Mouse (Mus musculus): ENCODE measurements around the gene Olfr635. TPM values are rescaled to one million over a fixed set of nuclear protein-coding genes. Genes with fewer than 3 reads are reported as not detected.
"Not testable (repeated sequence)": the region's sequence is repeated elsewhere in the genome, so short reads cannot be mapped to it uniquely, and the experiment has no call there.

Olfr635 gene
- total RNA-seq (2021) = under 1 TPM; 0.05 to 0.07 TPM
- long read RNA-seq, experiment 1 = 0 reads
- long read RNA-seq, experiment 2 = 0 reads

DNA sequence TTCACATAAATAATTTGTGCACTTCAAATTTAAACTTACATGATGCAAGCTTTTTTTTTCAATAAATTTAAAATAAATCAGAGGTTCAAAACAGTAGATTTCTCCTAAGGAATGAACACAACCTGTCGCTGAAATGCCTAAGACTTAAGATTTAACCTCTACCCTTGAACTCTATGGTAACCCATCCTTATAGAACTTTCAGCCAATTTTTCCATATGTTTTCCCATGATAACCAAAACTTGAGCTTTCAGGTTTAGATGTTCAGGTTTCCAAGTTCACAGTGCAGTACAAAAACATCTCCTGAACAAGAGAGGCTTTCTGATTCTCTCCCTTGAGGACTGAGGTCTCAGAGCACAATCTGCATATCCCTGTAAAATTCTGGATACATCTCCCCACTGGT, at the start of gene Olfr635:
TSS of gene Olfr635 (plus strand) at position 301 of the 400 bp plus-strand sequence.
- Histone ChIP-seq H3K27ac (no peak within 1 kb of the TSS), H3K4me3 (no peak within 1 kb of the TSS)
- no peak for TF ChIP-seq CTCF (conservative IDR thresholded peaks at IDR 0.05)
- no peak for DNase-seq (ENCODE audit: low spot score in 2 of 2)

DNA sequence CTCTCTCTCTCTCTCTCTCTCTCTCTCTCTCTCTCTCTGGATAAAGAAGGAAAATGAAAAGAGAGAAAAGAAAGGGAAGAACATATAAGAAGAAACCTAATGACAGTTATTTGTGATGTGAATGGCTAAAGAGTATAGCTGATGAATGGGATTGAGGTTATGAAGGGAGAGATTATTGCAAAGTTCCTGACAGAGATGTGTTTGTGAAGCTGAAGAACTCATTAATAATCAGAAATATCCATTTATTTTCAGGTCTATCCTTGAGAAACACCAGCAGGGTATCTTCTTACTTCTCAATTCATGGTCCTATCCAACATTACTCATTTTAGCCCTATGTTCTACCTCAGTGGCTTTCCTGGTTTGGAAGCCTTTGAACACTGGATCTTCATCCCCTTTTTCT, 42.4 kb upstream of the Olfr635 start, which contains the start of gene Olfr631:
TSS of gene Olfr631 (plus strand) at position 301 of the 400 bp plus-strand sequence.
- no peak within 1 kb of the TSS for H3K4me3 ChIP-seq
- no peak for TF ChIP-seq CTCF (conservative IDR thresholded peaks at IDR 0.05)
- no peak within 1 kb of the TSS for H3K27ac ChIP-seq
- DNase-seq (ENCODE audit: low spot score in 2 of 2) = no peak

DNA sequence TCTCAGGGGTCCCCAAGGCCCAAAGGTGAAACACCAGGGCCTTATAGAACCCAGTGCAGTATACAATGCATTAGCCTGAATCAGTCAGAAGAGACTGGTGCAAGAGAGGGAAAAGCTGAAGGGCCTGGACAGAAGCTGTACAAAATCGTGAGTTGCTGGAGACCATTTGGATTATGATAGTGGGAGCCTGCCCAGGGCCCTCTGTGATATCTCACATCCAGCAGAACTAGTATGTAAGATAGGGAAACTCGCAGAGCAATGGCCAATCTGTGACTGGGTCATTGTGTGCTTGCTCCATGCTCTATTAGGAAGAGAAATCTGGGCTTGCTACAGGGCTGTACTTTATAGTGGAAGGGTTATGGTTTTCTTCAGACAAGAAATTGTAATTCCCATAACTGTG, 36.7 kb upstream of the Olfr635 start, which contains the start of gene Olfr632:
TSS of gene Olfr632 (plus strand) at position 84 of the 400 bp plus-strand sequence.
- Histone ChIP-seq H3K27ac (no peak within 1 kb of the TSS), H3K4me3 (no peak within 1 kb of the TSS)
- no peak for TF ChIP-seq CTCF (conservative IDR thresholded peaks at IDR 0.05)
- no peak for DNase-seq (ENCODE audit: low spot score in 2 of 2)

DNA sequence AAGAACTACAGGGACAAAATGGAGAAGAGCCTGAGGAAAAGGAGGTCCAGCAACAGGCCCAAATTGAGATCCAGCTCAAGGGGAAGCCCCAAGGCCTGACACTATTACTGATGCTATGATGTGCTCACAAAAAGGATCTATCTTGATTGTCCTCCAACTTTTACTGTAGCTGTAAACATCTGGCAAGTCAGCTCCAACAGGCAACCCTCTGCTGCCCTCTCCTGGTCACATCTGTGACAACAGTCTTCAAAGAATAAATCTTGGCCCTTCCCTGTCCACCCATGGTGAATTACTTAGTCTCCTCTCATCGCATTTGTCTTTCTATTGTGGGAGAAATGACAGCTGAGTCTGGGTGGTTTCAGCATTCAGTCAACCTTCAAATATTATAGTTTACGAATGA, 28.2 kb upstream of the Olfr635 start:
- Histone ChIP-seq H3K4me3 (no peak overlapping the region), H3K27ac (no peak overlapping the region)
- TF ChIP-seq CTCF (conservative IDR thresholded peaks at IDR 0.05) = peak; percentile 66
- DNase-seq (ENCODE audit: low spot score in 2 of 2) = peak in 1 of 2 experiments; percentile 9

GRCm38 (mm10) chr7:103944137-103944536, 26.8 kb upstream of the Olfr635 start, which contains the start of gene Olfr633:
Olfr633 (plus strand) TSS chr7:103944437.
- no peak for DNase-seq (ENCODE audit: low spot score in 2 of 2)
- no peak within 1 kb of the TSS for H3K4me3 ChIP-seq
- TF ChIP-seq CTCF (conservative IDR thresholded peaks at IDR 0.05) = no peak
- no peak within 1 kb of the TSS for H3K27ac ChIP-seq

- DNase-seq (ENCODE audit: low spot score in 2 of 2); H3K27ac ChIP-seq; H3K4me3 ChIP-seq: not testable (repeated sequence)
Measured at GRCm38 (mm10) chr7:103966873-103967272, 4.1 kb upstream of the Olfr635 start.

DNA sequence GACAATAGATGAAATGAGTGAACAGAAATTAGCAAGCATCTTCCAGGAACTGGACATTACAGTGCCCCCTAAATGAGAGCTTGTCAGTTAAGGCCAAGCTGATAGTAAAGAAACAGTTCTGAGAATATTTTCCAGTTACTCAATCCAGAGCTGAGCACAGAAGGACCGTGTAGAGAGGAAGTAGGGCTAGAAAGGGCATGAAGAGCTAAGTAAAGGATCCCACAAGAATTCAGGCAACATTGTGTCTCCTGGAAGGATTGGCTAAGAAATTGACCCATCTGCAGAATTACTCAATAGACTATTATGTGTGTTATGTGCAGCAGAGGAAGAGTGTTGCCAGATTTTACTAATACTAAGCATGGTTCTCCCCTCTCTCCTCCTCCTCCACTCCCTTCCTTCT, 830 bp downstream of the Olfr635 start:
- Histone ChIP-seq H3K27ac (no peak overlapping the region), H3K4me3 (no peak overlapping the region)
- TF ChIP-seq CTCF (conservative IDR thresholded peaks at IDR 0.05) = no peak
- no peak for DNase-seq (ENCODE audit: low spot score in 2 of 2)

DNA sequence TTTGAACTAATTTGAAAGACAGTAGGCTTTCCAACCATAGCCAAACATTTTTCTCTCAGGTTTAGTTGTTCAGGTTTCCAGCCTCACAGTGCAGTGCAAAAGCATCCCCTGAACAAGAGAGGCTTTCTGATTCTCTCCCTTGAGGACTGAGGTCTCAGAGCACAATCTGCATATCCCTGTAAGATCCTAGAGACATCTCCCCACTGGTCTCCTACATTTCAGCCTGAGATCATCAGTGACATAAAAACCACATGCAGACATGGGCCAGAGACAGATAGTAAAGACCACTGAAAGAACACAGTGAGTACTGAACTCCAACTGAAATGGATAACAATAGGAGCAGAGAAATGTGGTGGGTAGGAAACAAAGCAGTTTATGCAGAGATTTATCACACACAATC, 27.5 kb downstream of the Olfr635 start, which contains the start of gene Olfr638:
TSS of gene Olfr638 (plus strand) at position 301 of the 400 bp plus-strand sequence.
- no peak for DNase-seq (ENCODE audit: low spot score in 2 of 2)
- no peak for TF ChIP-seq CTCF (conservative IDR thresholded peaks at IDR 0.05)
- H3K27ac ChIP-seq = no peak within 1 kb of the TSS
- no peak within 1 kb of the TSS for H3K4me3 ChIP-seq

GRCm38 (mm10) chr7:103999124-103999523, 28.2 kb downstream of the Olfr635 start:
- no peak for DNase-seq (ENCODE audit: low spot score in 2 of 2)
- Histone ChIP-seq H3K4me3 (no peak overlapping the region), H3K27ac (no peak overlapping the region)
- TF ChIP-seq CTCF (conservative IDR thresholded peaks at IDR 0.05) = no peak

GRCm38 (mm10) chr7:104017203-104017602, 46.3 kb downstream of the Olfr635 start, which contains the start of gene Olfr639:
Olfr639 (minus strand) TSS chr7:104017303.
- no peak within 1 kb of the TSS for H3K27ac ChIP-seq
- no peak for DNase-seq (ENCODE audit: low spot score in 2 of 2)
- TF ChIP-seq CTCF (conservative IDR thresholded peaks at IDR 0.05) = no peak
- no peak within 1 kb of the TSS for H3K4me3 ChIP-seq

GRCm38 (mm10) chr7:104018953-104019352, 48.0 kb downstream of the Olfr635 start:
- no peak for TF ChIP-seq CTCF (conservative IDR thresholded peaks at IDR 0.05)
- H3K4me3 ChIP-seq = no peak overlapping the region

DNA sequence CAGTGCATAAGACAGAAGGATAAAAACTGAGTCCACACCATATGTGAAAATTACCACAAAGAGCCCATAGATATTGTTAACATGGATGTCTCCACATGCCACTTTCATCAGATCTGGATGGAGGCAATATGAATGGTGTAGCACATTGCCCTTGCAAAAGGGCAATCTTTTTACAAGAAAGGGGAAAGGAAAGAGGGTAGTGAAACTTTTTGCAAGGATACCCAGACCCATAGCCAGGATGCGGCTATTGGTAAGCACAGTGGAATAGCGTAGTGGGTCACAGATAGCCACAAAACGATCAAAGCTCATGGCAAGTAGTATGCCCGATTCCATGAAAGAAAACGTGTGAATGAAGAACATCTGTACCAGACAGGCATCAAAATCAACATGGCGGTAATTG, 50.7 kb downstream of the Olfr635 start:
- no peak overlapping the region for H3K27ac ChIP-seq
- H3K4me3 ChIP-seq = no peak overlapping the region
- DNase-seq (ENCODE audit: low spot score in 2 of 2) = no peak
- TF ChIP-seq CTCF (conservative IDR thresholded peaks at IDR 0.05) = no peak

More at GRCm38 (mm10) chr7:104018953-104019352, 48.0 kb downstream of the Olfr635 start:
- DNase-seq (ENCODE audit: low spot score in 2 of 2) = no peak
- no peak overlapping the region for H3K27ac ChIP-seq

DNA sequence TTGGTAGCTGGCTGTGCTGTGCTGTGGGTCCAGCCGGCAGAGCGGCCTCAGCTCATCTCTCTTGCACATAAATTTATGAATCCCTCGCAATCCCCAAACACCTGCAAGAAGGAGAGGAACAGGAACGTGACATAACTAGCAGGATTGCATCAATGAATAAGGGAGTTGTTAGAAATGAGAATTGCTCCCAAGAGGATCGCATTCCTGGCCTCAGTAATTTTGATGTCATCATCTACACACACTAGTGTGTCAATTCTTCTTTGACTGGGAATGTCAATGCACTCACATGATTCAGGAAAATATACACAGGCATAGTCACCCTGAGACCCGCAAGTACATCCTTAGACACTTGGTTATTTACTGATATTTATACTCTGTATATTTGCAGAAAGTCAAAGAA, 54.5 kb downstream of the Olfr635 start, which contains the start of gene Olfr640:
TSS of gene Olfr640 (minus strand) at position 101 of the 400 bp plus-strand sequence.
- TF ChIP-seq CTCF (conservative IDR thresholded peaks at IDR 0.05) = no peak
- Histone ChIP-seq H3K27ac (no peak within 1 kb of the TSS), H3K4me3 (no peak within 1 kb of the TSS)
- no peak for DNase-seq (ENCODE audit: low spot score in 2 of 2)

GRCm38 (mm10) chr7:104026978-104027377, 56.0 kb downstream of the Olfr635 start:
- Histone ChIP-seq H3K4me3 (no peak overlapping the region), H3K27ac (no peak overlapping the region)
- TF ChIP-seq CTCF (conservative IDR thresholded peaks at IDR 0.05) = no peak
- DNase-seq (ENCODE audit: low spot score in 2 of 2) = no peak
